In genomic region chr13:71968286-71968685, GRCm38 (mm10) we compare ENCODE assay signal across 16 mouse cellular contexts. TPM values are rescaled to one million over a fixed set of nuclear protein-coding genes. Genes with fewer than 3 reads are reported as not detected.
A peak's percentile ranks its signal among the peaks of the same experiment; 100 is the strongest.
DNase-seq lines count a peak whose midpoint lies in the region; ATAC-seq and TF ChIP-seq lines count a peak whose summit lies in the region.
"Had no signal": no experiment of that assay in that cellular context is flagged by ENCODE, and none has a peak within 500 bp of the region (broad histone marks: within the 10 kb centered on the region; RNA-seq: fewer than 3 reads in every experiment).

No protein-coding gene starts in this region.

- H3K4me3 ChIP-seq in midbrain, embryonic 13.5 days (replicated peaks): peak overlapping the region; percentile 22
- H3K4me3 ChIP-seq in thymus, adult 2 months (ENCODE audit: control insufficient read depth, insufficient read depth, low read length): no peak overlapping the region
- H3K4me3 ChIP-seq: forebrain, embryonic 12.5 days; liver, embryonic 15.5 days; stomach, embryonic 15.5 days had no signal

- peak overlapping the region; percentile 44 for H3K4me2 ChIP-seq in midbrain, embryonic 13.5 days (replicated peaks)
- H3K4me2 ChIP-seq: forebrain, embryonic 12.5 days; liver, embryonic 15.5 days; stomach, embryonic 15.5 days had no signal

- H3K4me1 ChIP-seq in midbrain, embryonic 13.5 days (replicated peaks): peaks cover 35% of the 10 kb centered on the region
- no peaks in the 10 kb centered on the region for H3K4me1 ChIP-seq in thymus, adult 2 months (replicated peaks; ENCODE audit: control insufficient read depth, insufficient read depth, low read length)
- H3K4me1 ChIP-seq: liver, embryonic 15.5 days had no signal

- no peak overlapping the region for H3K27ac ChIP-seq in midbrain, embryonic 13.5 days
- no peak overlapping the region for H3K27ac ChIP-seq in thymus, adult 2 months (ENCODE audit: control insufficient read depth, insufficient read depth, low read length)
- H3K27ac ChIP-seq: forebrain, embryonic 12.5 days; liver, embryonic 15.5 days; stomach, embryonic 15.5 days had no signal

- peaks cover 88% of the 10 kb centered on the region for H3K27me3 ChIP-seq in midbrain, embryonic 13.5 days
- peaks cover 2% of the 10 kb centered on the region; the same call in 1 of the 2 replicates for H3K27me3 ChIP-seq in thymus, adult 2 months (ENCODE audit: control insufficient read depth, insufficient read depth, low read length)

- WGBS in midbrain, embryonic 13.5 days: 0% methylated on average over 6 of the region's 6 CpGs
- WGBS in thymus, adult 2 months: 3% methylated on average over 6 of the region's 6 CpGs

- H3K9ac ChIP-seq in midbrain, embryonic 13.5 days (replicated peaks): peak overlapping the region; percentile 12; the same call in 1 of the 2 replicates
- H3K9ac ChIP-seq: forebrain, embryonic 12.5 days; liver, embryonic 15.5 days; stomach, embryonic 15.5 days had no signal

- H3K36me3 ChIP-seq in midbrain, embryonic 13.5 days: no peaks in the 10 kb centered on the region
- H3K36me3 ChIP-seq in thymus, adult 2 months (ENCODE audit: control insufficient read depth, insufficient read depth, low read length): no peaks in the 10 kb centered on the region
- H3K36me3 ChIP-seq: forebrain, embryonic 12.5 days; liver, embryonic 15.5 days; stomach, embryonic 15.5 days had no signal

- no peak for TF ChIP-seq CTCF in thymus, adult 2 months (IDR thresholded peaks at IDR 0.05; ENCODE audit: borderline replicate concordance, control insufficient read depth, extremely low read depth, insufficient read depth, low read length, poor library complexity)

- DNase-seq in heart, adult 11 months: peak; percentile 60
- no peak for DNase-seq in heart, postnatal 14 days
- DNase-seq in spleen, postnatal 4 days (ENCODE audit: low spot score in 2 of 2): peak; percentile 9 to 41
- no peak for DNase-seq in spleen, postnatal 14 days (ENCODE audit: low spot score in 2 of 2)
- no peak for DNase-seq in layer of hippocampus, postnatal 14 days (ENCODE audit: low spot score in 2 of 2)
- DNase-seq in thymus, adult 2 months: no peak
- DNase-seq in cerebellum, postnatal 36 days: no peak
- DNase-seq: gastrocnemius, postnatal 25 days; kidney, adult 11 months; kidney, postnatal 4 days had no signal

- intact Hi-C loops in heart, postnatal 14 days (cut with DNase I): no loop called here

- no peak for TF ChIP-seq POLR2A in thymus, adult 2 months (IDR thresholded peaks at IDR 0.05; ENCODE audit: control insufficient read depth, extremely low read depth, insufficient read depth, low read length, poor library complexity)

- H3K9me3 ChIP-seq in midbrain, embryonic 13.5 days: no peaks in the 10 kb centered on the region
- H3K9me3 ChIP-seq: forebrain, embryonic 12.5 days; liver, embryonic 15.5 days; stomach, embryonic 15.5 days had no signal

- ATAC-seq in midbrain, embryonic 13.5 days: peak; percentile 29; the same call in 1 of the 2 replicates
- ATAC-seq: activated CD4-positive, CD25-positive, alpha-beta regulatory T cell, adult 4 months had no signal

RNA-seq across cellular contexts. Expression of gene Irx1, which starts 4.8 kb away (rescaled TPM):
- total RNA-seq in heart, postnatal 14 days (2021): 1 to 10 TPM; 4.4 to 5.4 TPM
- 7.6 and 13.7 TPM in 2 replicates for polyA plus RNA-seq in midbrain, embryonic 13.5 days (2015; fragmentation: Nextera tagmentation; extraction: Ambion mirVana)
- total RNA-seq in layer of hippocampus, postnatal 14 days (2021): 1 to 10 TPM in 1 of 2 experiments, under 1 TPM in 1; 0.74 to 1.3 TPM
- 0.80 and 0.94 TPM in 2 replicates for polyA plus RNA-seq in thymus, adult 2 months (2012; rRNA removed)
- total RNA-seq: gastrocnemius, postnatal 25 days; MEL had no signal
- polyA plus RNA-seq: activated CD4-positive, CD25-positive, alpha-beta regulatory T cell, adult 4 months; liver, embryonic 15.5 days had no signal

Comparison
In these comparisons a context has a peak if more than half of its experiments do, and no peak if none do; other contexts are left out.
1. DNase-seq: peak in heart, adult 11 months (single experiment) and spleen, postnatal 4 days (2 of 2); none in heart, postnatal 14 days (0 of 2), spleen, postnatal 14 days (0 of 2), layer of hippocampus, postnatal 14 days (0 of 2), thymus, adult 2 months (single experiment) and cerebellum, postnatal 36 days (0 of 2).